Mouse (Mus musculus) kidney, postnatal 4 days (tissue): Measurements from ENCODE around the gene Pik3r3.
A peak's percentile ranks its signal among the peaks of the same experiment; 100 is the strongest.

Experiments
- DNase-seq, 2 experiments: peaks; one replicate each; pipeline ENCODE4 v3.0.0; 2021; ENCODE audit warnings: mixed read lengths in 2 of 2

The Pik3r3 gene

DNA sequence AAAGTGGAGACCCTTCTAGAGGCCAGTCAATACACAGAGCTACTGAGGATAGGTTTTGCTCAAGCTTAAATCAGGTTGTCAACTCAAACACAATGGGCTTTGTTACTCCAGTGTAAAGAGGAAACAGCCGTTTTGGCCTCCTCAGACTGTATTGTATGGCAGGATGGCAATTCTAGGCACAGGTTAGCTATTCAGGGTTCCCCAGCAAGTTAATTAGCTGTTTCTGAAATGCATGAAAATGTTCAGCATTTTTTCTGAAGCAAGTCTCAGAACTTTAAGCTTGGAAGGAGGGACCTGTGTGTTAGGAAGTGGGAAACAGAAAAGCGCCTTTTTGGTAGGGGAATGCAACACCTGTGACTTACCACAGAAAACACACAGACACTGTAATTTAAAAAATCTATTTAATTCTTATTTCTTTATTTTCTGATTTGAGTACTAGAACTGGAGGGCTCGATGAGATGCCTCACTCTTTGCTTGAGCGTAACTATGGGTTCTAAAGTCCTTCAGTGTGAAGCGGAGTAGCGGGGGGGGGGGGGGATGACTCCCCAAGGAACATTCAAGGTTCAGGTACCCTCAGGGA lies 1.3 kb upstream of the Pik3r3 start:
- peak in 1 of 2 experiments; percentile 8 for DNase-seq

DNA sequence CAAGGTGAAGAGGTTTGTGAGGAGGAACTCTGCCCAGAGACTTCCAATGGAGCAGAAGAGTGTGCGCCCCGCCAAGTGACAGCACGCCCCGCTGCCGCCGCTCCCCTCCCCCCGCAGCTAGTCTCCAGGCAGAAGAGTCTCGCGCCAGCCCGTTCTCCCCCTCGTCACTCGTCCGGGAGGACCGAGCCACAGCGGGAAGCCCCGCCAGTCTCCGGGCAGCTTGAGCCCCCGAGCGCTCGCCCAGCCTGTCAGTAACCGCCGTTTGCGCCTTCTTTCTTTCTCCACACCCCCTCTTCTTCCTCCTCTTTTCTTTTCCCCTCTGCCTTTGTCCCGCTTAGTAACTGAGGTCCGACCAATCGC lies 658 bp upstream of the Pik3r3 start:
- DNase-seq: peak; percentile 84 to 90

DNA sequence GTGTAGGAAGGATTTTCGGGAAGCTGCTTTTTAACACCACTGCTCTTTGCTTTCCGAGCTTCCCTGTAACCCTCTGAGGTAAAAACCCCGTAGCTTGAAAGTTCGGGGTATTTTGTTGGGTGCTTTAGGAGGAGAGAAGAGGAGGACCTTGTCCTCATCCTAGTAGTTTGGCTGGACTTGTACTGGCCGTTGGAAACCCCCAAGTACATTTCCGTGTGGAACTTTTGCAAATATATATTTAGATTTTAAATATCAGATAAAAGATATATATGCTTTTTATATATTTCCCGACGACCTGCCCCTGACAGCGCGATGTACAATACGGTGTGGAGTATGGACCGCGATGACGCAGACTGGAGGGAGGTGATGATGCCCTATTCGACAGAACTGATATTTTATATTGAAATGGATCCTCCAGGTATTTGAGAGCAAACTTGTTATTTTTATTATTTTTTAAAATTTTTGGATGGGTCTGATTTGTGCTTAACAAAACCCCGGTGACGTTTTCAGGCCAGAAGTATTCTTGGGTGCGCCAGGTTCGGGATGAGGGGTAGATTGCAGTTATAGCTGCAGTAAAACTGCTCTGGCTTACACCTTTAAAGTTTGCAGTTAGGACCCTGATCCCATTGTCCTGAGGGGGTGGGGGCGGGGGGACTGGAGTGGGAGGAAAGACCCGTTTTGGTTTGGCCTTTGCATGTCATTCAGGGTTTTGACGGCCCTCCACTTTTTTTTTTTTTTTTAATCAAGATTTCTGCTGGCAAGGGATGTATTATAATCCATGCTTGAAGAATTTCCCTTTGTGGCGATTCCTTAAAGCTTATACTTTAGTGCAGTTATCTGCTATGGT lies 801 bp downstream of the Pik3r3 start:
- DNase-seq: peak; percentile 26 to 30

DNA sequence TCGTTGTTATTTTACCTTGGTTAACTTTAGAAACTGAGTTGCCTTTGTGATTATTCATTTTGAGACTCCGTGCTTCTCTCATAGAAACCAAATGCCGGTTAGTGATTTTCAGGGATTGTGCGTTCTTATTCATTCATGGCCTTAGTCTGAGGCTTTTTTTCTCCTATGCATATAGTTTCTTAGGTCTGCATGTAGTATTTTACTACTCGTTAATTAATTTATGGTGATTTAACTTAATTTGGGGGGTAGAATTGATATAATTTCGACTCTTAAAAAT lies 1.4 kb downstream of the Pik3r3 start:
- no peak for DNase-seq

DNA sequence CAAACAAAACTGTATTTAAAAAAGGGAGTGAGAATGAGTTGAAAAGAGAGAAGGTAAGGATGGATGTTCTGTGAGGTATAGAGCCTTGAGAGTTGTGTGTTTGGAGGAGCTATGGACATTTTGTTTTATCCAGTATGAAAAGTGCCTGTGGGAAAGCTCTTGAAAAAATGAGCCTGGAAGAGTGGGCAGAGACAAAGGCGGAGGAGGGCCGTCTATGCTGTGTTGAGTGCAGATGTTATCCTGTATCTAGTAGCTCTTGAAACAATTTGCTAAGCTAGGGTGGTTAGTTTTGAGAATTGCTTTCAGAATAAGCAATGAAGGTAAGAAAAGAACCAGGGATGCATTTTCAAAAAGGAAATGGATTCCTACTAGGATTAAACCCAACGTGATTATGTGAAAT lies 22.0 kb downstream of the Pik3r3 start:
- no peak for DNase-seq

DNA sequence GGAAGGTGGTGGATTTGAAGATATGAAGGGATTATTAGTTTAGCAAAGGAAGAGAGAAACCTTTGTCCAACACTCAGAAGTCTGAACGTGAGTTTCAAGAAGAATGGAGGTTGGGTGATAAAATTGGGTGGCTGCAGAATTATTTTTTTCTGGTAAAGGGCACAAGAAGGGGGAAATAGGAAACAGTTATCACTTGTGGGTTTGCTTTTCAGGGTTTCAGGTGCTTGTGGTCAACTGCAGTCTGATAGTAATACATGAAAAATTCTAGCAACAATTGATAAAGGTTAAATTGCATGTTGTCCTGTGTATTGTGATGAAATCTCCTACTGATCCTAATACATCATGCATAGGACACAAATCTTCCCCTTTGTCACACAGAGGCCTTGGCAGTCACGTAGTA lies 22.8 kb downstream of the Pik3r3 start:
- no peak for DNase-seq

DNA sequence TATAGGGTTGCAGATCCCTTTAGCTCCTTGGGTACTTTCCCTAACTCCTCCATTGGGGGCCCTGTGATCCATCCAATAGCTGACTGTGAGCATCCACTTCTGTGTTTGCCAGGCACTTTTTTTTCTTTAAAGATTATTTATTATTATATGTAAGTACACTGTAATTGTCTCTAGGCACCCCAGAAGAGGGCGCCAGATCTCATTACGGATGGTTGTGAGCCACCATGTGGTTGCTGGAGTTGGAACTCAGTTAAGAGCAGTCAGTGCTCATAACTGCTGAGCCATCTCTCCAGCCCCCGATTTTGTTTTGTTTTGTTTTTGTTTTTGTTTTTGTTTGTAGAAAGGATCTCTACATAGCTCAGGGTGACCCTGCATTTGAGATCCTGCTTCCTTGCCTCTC lies 24.5 kb downstream of the Pik3r3 start:
- DNase-seq: peak; percentile 65 to 72

DNA sequence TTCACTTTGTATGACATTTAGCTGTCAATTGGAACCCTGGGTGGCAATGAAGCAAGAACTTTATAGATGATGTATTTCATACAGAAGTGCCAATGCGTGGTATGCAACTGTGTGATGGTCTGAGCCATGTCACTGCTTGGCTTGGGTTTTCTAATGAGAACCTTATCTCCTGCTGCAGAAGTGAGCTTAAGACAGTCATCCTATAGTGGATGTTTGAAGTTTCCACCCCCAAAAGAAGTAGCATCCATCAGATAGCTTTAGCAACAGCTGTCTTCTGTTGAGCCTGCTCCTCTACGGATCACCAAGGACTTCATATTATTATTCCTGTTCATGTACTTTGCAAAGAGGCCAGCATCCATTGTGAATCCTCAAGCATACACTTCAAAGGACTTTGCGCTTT lies 28.6 kb downstream of the Pik3r3 start:
- DNase-seq: no peak

DNA sequence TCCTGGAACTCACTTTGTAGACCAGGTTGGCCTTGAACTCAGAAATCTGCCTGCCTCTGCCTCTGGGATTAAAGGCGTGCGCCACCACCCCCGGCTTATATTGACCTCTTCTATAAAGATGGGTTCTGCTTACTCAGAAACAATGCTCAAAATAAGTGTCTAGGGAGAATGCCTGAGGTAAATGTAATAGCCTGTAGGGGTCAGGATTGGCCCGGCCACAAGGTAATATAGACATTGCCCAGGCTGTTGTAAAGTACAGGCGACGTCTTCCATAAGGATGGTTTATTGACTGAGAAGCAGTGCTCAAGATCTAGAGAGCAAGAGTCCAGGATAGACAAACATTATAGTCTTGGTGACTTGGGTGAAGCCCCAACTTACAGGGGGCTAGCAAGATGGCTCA lies 46.8 kb downstream of the Pik3r3 start:
- DNase-seq: no peak

DNA sequence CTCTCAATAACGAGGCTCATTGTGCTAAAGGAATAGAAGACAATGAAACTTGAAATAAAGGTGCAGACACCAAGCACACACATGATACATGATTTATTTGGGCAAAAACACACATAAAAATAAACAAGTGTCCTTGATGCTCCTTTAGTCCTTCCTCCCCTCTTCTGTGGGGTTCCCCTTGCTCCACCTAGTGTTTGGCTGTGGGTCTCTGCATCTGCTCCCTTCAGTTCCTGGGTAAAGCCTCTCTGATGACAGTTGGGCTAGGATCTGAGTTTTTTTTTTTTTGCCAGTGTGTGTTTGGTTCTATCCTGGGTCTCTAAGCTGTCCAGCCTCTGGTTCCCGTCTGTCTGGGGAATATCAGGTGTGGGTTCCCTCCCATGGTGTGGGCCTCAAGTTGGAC lies 60.8 kb downstream of the Pik3r3 start:
- peak; percentile 25 to 28 for DNase-seq

DNA sequence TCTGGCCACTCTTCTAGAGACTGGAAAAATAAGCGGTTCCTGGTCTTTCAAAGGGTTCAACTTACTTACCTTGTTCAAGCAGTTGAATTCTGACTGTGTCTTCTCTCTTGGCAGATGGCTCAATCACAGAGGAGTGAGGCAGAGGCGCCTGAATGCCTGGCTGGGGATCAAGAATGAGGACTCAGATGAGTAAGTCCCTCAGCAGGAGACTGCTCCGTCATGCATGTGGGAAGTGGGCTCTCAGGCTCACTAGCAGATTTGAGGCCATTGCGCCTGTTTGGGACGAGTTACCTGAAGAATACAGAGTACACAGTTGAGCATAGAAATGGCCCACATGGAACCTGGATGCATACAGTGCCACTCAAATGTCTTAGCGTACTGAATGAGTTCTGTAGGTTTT lies 70.1 kb downstream of the Pik3r3 start:
- DNase-seq: no peak

DNA sequence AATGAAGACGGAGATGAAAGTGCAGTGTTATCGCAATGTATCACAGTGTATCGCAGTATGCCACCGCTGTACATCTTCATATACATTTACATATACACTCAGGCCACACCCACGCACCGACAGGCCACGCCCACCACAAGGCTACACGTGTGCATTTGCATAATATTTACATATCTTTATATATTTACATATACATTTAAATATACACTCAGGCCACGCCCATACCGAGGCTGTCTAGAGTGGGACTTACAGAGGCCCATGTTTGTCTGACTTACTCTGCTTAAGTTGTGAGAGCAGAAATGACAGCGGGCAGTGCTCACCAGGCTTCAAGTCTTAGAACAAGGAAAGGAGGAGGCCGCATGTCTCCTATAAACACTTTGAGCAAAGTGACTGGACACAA lies 71.9 kb downstream of the Pik3r3 start:
- no peak for DNase-seq

DNA sequence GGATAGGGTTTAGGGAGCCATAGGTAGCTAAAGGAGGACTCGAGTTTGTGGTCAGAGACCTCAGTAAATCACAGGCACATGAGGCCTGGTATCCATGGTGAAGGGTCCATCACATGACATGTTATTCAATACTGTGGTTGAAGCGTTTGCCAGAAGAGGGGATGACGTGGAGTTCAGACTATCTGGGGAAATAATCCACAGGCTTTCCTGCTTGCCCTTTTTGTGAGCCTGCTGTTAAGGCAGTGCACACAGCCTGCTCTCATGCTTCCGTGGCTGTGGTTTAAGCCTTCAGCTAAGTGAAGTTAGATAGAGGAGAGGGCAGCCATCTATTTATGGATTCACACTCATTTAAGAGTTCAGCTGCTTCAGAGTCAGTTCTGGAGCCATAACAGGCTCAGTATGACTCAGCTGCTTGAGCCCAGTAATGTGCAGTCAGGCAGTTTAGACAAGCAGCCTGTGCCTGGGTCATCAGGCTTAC lies 79.5 kb downstream of the Pik3r3 start:
- no peak for DNase-seq

DNA sequence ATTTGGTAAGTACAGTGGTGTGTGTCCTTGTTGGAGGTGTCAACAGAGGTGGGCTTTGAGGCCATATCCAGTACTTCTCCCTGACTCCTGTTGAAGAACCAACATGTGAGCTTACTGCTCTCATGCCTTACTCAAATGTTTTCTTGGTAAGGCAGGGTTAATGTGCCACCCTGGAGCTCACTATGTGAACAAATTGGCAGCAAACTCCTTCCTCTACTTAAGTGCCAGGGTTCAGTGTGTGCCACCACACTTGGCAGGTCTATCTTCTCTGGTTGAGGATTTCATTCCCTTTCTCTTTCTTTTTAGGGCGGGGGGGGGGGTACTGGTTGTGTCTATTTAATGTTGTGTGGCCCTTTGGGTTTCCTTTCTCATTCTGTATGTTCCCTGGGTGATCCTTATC lies 83.1 kb downstream of the Pik3r3 start:
- DNase-seq: no peak

DNA sequence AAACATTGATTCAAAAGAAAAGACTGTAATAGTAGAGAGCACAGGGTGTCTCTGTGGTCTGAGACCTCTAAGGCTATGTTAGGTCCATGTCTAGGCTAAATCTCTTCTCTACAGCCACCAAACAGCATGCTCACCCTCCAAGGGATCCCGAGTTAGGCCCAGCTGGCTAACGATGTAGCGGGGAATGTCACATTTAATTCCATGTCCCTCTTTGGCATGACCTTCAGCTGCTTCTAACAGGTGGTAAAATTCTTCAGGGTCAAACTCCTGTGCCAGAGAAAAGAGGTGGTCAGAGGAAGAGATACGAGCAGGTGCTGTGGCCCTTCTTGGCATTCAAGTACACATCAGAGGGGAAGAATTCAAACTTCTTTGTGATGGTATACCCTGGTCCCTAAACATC lies 96.2 kb downstream of the Pik3r3 start:
- no peak for DNase-seq

DNA sequence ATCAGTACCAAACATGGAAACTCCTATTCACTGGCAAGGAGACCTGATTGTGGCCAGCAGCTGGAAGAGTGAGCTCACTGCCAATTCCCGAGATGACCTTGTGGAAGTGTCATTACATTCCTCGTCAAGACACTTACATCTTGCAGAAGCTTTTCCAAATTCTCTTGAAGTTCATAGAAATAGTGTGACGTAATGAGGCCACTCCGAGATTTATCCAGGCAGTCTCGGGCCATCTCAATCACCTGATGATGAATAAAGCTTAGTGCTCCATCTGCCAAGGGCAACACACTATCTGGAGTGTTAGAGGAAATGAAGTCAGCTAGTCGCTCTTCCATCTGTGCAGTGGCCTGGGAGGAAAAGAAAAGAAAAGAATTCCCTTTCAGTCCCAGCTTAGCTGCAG lies 100.7 kb downstream of the Pik3r3 start:
- no peak for DNase-seq

DNA sequence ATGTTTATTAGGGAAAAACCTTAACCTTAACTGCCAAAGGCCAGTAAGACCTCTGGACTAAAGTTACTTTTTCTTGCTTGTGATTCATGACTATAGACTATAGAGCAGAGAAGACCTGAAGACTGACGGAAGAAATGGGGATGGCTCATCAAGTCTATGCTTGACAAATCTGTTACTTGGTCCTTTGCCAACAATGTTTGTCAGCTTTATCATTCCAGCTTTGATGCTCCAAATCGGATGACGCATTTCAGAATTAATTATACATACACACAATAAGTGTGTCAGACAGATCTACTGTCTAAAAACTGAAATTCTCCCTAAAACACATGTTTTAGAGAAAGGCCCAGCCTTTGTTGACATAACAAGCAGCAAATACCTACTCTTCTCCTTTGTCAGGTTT lies 107.8 kb downstream of the Pik3r3 start:
- DNase-seq: no peak

DNA sequence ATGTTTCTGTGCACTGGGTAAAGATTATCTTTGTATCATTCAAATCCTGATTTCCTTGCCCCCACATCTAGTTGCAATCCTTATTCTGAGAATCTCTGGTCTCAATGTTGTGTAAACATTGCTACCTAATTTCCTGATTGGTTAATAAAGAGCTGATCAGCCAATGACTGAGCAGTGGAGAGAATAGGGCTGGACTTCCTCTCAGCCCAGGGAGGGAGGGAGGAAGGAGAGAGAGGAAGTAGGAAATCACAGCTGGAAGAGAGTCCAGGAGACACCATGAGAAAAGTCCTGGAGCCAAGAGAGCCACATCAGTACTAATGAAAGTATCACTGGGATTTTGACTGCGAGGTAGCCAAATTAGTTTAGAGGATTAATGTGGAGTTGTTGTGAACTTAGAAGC lies 114.9 kb downstream of the Pik3r3 start:
- DNase-seq: no peak

DNA sequence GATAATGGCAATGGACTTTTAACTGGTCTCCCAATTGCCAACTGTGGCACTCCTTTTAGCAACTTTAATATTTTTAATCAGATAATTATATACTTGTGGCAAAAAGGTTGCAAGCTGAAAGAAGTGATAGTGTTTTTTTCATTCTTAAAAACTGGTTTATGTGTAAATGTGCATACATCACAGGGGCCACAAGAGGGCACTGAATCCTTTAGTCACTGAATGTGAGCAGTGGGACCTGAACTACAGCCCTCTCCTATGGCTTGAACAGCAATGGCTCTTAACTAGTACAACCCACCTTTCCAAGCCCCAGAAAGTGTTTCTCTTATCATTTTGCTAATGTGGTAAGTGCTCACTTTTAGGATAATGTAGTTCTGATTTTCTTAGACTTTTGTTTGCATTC lies 120.7 kb downstream of the Pik3r3 start:
- peak; percentile 75 to 79 for DNase-seq

DNA sequence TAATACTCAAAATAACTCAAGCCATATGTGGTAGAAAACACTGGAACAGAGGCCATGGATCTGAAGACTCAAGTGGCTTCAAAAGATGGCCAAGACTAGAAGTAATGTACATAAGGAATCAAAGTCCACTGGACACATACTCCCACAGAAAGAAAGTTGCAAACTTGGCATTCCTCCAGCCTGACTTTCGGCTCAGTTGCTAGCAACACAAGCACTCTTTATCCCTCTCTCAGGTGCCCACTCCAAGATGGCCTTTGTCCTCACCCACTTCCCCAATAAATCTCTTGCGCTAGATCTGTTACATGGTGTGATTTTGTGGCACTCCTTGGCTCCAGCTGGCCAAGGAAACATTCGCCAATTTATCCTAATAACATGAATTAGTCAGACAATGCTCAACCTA lies 131.1 kb downstream of the Pik3r3 start:
- DNase-seq: peak; percentile 11 to 56
